Mouse (Mus musculus): ENCODE results near the gene Gm20662.

Gene Gm20662

DNA sequence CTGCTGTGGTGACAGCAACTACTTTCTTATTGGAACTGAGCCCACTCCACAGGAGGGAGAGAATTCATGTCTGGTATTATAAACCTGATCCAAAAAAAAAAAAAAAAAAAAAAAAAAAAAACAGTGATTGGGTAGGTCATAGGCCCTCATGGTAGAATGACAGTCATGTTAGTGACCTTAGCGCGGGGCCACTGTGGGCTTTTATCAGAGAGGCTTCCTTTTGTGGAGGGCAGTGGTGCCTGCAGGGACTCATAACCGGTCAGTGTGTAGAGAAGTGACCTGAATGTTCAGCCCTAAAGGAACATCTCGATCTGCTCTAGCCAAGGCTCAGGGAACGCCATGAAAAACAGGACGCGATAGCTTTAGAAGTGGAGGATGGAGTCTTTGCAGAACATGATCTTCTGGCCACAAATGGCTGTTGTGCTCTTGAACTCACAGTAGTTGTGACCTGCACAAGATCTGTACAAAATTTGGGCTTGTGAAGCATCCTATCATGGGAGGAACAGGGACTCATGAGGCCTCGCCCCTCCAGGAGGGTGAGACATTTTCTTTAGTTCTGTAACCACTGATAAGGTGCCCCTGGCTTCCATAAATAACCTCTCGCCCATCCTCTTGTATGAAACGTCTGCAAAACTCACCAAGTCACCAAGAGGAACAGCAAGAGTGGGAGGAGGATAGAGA is 21.5 kb upstream of the Gm20662 start:
- DNase-seq (ENCODE audit: low spot score in 2 of 2), result no peak

DNA sequence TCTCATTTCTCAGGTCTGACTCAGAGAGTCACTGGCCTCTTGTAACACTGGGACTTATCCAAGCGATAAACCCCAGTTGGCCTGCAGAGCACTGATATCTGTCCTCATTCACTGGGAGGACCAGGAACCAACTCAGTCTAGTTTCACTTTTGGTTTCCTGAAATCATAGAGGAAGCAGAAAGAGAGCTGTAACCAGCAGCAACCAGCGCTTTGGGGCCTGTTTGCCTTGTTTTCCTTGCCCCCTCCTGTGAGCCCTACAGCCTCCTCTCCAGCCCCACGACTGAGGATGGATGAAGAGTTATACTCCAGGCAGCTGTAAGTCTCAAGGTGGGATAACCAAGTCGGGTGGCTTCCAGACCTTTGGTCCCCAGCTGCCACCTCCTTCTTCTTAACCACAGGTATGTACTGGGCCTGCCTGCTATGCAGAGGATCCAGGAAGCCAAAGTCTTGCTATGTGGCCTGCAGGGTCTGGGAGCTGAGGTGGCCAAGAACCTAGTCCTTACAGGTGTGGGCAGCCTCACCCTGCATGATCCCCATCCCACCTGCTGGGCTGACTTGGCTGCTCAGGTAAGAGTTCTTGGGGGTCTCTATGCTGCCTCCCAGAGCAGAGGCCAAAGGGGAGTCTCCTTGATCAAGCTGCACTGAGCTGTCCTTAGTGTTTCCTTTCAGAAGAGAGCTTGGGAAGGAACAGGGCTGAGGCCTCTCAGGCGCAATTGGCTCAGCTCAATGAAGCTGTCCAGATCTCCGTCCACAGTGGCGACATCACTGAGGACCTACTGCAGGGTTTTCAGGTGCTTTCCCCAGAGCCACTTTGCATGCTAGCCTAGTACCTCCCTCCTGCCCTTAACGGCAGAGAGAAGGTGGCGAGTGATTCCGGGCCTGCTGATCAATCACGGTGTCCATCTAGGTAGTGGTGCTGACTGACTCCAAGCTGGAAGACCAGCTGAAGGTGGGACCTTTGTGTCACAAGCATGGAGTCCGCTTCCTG is 20.5 kb upstream of the Gm20662 start, which contains the start of gene Uba7:
Gene Uba7, plus strand, starts transcription at position 107 of the 988 bp plus-strand sequence.
- DNase-seq (ENCODE audit: low spot score in 2 of 2), result no peak

DNA sequence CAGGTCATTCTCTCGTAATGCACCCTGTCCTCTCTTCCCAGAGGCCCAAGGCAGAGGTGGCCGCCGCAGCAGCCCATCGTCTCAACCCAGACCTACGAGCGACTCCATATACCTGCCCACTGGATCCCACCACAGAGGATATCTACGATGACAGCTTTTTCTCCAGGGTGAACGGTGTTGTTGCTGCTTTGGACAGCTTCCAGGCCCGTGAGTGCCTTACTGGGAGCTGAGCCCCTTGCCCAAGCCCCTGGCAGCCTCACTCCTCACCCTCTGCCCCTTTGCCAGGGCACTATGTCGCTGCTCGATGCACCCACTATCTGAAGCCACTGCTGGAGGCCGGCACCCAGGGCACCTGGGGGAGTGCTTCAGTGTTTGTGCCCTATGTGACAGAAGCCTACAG is 17.3 kb upstream of the Gm20662 start:
- DNase-seq (ENCODE audit: low spot score in 2 of 2), result no peak

DNA sequence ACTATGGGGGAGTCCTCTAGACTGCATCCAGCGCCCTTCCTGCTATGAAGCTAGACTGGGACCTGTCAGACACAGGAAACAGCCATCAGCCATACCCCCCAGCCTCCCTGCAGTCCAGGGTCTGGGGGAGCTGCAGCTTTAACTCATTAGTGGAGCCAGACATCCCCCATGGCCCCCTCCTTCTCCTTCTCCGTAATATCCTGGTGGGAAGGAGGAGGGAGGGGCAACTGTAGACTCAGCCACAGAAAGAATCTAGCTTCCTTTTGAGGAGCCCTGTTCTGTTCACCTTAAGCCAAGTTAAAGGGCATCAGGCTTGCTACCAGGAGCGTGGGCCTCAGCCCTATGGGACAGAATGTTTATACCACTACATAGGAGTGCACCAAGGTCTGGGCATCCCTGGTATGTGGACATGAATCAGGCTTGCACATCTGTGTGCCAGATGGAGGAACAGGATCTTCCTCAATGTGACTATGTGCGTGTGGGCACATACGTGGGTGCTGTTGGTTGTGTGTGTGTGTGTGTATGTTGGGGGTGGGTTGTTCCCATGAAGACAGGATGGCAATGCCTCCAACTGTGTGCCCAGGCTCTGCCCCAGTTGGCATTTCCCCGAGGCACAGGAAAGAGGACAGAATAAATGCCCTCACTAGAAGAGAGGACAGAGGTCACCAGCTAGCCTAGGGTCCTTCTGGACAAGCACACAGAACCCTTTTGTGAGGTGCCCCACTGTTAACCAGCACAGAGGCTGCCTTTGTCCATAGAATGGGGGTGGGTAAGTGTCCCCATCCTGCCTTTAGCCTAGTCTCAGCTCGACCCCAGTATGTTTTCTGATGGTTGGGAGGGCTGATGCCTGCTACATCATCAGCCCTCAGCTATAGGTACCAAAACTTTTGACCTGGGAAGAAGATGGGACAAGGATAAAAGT is 14.2 kb upstream of the Gm20662 start:
- no peak for DNase-seq (ENCODE audit: low spot score in 2 of 2)

DNA sequence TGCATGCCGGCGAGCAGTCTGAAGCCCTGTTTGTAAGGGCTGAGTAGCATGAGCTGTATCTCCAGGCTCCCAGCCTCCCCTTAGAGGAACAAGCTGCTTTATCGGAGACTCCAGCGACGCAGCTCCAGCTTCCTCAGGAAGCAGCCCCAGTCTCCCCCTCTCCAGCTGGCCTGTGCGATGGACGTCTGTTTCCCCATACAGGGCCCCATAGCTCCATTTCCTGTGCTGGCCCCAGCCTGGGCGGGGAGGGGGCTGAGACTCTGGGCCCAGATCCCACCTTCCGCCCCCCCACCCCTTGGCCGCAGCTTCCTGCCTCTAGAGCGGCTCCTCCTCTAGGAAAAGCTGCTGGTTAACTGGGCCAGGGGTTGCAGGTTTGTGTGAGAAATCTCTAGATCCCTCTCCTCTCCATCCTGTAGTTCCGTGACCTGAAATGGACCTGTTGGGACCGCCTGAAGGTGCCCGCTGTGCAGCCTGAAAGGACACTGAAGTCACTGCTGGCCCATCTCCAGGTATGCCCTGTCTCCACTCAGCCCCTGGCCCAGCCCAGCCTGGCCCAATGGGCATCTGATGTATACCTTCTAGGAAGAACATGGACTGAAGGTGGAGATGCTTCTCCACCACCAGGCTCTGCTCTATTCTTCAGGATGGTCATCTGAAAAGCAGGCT is 13.3 kb upstream of the Gm20662 start, which contains the start of gene Gm20661:
Gene Gm20661, plus strand, starts transcription at position 378 of the 666 bp plus-strand sequence.
- DNase-seq (ENCODE audit: low spot score in 2 of 2), result peak; percentile 76 to 77

DNA sequence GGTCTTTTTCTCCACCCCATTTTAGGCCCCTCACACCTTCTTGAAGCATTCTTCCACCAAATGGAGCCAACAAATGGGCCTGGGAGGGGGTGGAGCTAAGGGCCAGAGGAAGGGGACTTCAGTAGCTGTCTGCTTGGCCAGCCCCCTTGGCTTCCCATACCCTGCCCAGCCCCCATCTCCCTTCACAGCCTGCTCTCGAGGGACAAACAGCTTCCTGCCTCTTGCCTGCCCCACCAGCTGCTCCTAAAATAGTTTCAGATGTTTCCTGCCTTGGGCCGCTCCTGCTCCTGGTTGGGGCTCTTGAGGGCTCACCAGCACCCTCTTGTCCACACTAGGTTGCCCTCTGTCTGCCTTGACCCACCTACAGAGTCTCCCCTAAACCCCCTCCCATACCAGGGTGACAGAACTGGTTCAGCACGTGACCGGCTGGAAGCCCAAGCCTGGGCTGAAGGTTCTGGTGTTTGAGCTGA is 12.7 kb upstream of the Gm20662 start:
- DNase-seq (ENCODE audit: low spot score in 2 of 2), result peak; percentile 79 to 80

DNA sequence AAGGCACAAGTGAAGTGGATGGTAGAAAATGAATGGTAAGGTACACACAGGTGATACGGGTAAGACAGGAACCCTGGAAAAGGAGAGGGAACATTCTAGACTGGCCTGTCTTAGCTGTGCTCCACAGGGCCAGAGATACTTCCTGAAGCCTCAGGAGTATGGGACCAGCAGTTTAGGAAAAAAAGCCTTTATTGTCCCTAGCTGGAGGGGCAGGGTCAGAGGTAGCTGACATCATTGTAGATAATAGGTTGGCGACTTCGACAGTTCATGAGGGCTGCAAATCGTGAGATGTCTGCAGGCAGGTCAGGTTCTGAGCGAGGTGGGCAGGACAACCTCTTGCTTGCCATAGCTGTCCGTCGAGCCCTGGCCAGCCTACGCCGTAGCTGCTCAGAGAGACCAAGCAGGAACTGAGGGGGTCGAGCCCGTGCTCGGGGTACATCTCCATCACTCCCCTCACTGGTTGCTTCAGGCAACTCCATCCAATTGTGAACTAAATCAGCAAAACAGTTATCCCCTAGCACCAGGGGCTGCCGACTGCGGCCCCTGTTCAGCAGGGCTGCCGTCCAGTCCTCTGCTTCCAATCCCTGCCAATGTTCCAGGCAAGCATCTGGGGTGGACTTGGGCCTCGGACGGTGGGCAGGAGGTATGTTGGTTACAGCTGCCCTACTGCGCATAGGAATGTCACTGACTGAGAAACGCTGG is 11.9 kb upstream of the Gm20662 start:
- DNase-seq (ENCODE audit: low spot score in 2 of 2), result no peak

DNA sequence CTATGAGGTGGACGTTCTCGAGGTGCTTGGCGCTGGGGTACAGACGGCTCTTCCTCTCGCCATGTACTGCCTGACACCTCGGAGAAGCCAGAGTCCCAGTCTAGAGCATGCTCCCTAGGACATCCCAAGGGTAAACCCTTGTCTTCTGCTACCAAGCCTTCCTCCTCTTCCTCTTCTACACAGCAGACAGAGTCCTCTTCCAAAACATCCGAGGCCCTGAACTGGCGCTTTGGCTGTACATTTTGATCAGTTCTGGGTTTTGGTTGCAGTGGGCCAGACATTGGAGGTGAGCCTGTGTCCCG is 11.4 kb upstream of the Gm20662 start:
- DNase-seq (ENCODE audit: low spot score in 2 of 2), result no peak

DNA sequence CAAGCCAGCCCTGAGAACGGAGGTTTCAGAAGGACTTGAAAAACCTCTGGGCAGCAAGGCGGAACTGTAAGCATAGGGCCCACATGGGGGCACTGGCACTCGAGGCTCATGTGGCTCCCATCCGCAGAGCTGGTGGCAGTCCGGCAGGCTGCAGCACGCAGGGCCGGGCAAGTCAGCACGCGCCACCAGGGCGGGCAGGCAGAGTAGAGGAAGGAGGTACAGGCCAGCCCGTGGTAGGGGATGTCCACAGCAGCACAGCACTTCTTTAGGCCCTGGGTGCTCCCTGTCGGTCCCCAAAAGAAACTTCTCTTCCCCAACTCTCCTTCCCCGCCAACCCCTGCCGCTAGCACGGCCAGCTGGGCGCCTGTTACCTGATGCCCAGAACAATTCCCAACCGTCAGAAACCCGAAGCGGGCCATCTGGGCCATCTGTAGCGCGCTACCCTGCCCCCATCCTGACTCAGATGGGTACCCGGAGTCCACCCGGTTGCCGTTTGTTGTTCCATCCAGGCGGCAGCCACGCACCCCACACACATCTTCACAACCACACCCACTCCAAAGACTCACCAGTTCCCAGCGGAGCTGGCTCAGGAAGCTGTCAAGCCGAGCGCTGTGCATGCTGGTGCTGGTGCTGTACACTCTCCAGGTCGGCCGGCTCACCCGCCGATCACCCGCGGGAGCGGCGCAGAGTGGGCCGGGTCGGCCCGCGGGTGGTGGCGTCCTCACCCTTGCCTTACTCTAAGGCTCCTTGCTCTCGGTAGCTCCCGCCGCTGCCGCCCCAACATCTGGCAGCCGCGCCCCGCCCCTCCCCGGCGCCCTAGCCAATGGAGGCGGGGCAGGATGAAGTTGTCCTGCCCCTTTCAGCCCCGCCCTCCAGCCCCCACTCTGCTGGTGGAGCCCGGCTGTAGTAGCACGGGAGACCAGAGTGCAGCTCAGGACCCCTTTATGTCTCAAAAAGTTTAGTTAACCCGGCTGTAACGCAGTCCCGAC is 10.7 kb upstream of the Gm20662 start, which contains the start of gene Inka1:
Gene Inka1, minus strand, starts transcription at position 749 of the 989 bp plus-strand sequence.
- peak; percentile 81 to 83 for DNase-seq (ENCODE audit: low spot score in 2 of 2)

DNA sequence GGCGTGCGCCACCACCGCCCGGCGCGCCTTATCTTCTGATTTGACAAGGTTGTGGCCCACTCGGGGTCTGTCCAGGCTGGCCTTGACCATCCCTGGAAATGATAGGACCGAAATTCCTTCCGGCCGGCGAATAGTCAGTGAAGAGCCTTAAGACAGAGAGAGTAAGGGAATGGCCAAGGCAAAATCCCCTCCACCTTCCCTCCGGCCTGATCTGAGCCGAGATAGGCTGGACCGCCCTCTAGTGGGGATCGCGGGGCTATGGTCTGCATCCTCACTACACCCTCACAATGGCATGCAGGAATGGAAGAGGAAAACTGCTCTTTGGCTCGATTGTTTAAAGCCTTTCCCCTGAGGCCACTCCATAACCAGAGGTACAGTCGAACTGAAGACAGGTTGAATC is 9.8 kb upstream of the Gm20662 start:
- DNase-seq (ENCODE audit: low spot score in 2 of 2), result peak; percentile 77 to 86

DNA sequence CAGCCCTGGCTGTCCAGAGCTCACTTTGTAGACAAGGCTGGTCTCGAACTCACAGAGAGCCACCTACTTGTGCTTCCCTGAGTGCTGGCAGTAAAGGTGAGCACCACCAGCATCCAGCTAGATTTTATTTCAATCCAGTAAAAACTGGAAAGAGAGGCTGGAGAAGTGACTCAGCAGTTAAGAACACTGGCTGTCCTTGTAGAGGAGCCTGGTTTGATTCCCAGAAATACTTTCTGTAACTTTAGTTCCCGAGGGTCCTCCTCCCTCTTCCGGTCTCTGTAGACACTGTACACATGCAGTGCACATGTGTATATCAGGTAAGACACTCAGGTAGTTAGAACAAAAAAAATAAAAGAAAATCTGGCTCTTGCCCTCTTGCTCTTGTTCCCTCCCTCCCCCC is 8.2 kb upstream of the Gm20662 start:
- DNase-seq (ENCODE audit: low spot score in 2 of 2), result no peak

DNA sequence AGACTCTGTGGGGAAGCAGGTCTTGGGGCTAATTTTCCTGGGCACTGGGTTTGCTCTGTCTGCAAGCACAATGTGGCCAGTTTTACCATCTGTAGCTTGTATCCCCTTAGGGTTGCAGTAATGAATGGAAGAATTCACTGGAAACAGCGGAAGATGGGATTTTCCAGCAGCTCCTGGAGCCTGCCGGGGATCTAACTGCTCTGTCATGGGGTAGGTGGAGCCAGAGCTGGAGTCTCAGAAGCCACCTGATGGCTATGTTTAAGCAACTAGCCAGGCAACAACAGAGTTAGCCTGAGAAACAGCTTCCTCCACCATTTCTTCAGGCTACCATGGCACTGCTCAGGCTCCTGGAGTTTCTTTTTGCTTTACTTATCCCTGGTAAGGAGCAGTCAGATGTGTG is 4.0 kb upstream of the Gm20662 start, which contains the start of gene Cdhr4:
Gene Cdhr4, plus strand, starts transcription at position 301 of the 400 bp plus-strand sequence.
- no peak for DNase-seq (ENCODE audit: low spot score in 2 of 2)

DNA sequence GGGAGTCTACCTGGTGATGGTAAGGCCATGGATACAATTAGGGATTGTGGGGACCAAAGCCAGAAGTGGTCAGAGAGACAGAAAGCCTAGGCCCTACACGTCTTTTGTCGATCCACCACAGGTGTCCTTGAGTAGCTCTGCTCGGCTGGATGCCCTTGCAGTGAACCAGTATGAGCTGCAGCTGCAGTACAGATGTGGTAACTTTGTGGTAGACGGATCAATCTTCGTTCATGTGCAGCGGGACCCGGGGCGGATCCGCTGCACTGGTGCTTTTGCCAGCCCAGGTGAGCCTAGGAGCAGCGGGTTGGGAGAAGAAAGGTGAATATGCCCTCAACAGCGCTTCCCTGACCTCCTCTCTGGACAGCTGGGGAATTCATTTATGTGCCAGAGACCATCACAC is 3.1 kb upstream of the Gm20662 start:
- DNase-seq (ENCODE audit: low spot score in 2 of 2), result no peak

DNA sequence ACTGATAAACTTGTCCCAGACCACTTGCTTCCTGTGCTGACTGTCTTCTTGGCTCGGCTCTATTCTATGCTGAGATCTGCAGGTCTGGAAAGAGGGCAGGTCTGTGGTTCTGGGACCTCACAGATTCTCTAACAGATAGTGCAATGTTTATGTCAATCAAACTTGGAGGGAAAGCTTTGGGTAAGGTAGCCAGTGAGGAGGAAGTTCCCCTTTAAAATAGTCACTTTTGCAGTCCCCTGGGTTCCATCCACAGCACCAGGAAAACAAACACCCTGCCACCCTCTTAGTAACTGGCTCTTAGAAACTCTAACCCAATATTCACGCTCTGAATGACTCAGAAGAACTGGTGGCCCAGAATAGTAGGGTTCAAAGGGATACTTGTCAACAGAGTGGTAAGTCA is 1.7 kb upstream of the Gm20662 start:
- no peak for DNase-seq (ENCODE audit: low spot score in 2 of 2)

DNA sequence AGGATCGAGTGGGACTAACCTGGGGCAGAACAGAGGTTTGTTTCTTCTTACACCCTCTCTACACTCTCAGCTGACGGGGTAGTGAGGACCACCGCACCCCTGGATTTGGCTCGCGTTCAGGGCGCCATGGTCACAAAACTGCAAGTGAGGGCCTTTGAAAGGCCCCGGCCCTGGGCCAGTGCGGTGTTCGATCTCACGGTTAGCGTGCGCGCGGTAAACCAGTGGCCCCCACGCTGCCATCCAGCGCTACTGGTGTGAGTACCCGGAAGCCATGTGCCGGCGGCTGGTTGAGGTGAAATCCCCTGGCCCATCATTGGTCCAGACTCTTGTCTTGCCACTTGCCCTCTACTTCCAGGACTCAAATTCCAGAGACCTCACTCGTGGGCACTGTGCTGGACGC is 636 bp upstream of the Gm20662 start:
- DNase-seq (ENCODE audit: low spot score in 2 of 2), result no peak

DNA sequence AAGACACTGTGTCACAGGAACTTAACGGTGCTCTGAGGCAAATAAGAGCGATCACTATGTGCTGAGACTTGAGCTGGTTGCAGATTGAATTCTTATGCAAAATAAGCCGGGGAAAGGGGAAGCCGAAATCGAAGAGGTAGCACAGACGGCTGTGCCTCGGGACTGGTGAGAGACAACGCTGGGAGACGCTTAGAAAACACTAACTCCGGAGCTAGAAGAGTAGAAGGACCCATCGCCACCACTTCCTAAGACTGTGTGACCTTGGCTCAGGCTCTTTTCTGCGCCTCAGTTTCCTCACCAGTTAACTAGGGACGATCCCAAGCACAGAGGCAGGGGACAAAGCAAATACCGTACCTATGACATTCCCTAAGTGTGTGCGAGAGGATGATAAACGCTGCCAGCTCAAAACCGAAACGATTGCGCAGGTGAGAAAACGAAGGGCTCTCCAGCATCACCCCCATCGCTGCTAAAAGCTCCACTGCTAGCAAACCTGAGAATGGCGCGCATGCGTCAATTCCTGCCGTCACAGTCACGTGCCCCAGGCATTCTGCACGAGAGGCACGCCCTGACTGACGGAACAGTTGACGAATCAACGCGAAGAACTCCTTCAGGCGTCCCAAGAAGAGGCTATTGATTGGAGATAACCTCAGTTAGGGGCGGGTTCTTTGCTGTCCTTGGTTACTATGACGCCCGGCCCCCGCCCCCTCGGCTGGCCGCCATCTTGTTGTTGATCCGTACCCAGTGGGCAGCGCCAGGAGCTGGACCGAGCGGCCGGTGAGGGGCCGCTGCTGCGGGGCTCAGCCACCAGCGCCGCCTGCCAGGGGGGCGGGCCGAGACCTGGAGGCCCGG is 6.0 kb downstream of the Gm20662 start, which contains the start of gene Ip6k1:
Gene Ip6k1, plus strand, starts transcription at position 580 of the 849 bp plus-strand sequence.
- peak; percentile 100 for DNase-seq (ENCODE audit: low spot score in 2 of 2)

DNA sequence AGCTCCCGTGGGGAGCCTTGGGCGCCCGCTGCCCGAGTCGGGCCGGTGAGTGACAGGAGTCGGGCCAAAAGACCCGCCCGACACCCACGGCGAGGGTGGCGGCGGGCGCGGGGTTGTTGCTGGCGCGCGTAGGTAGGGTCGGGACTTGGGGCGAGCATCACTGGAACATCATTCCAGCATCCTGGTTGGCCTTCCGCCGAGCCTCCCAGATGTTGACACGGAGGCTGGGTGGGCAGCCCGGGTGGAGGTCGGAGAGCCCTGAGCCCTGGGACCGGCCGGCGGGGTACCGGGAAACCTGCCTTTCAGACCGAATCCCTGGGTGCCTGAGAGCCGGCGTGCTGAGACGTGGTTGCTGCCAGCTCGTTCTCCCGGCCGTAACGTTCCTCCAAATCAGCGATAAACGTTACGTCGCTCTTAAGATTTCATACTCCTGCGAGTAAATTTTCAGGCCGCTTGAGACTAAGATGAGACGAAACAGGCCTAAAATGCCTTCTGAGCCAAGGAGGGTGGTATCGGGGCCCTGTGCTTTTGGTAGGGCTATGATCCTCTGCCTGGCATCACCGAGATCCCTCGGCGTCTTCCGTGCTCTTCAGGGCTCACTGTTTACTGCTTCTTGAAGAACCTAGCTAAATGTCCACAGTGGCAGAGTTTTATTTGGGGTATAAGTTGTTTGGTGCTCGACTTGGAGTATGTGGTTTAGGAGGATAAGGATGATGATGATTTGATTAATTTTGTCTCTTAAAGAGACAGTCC is 6.8 kb downstream of the Gm20662 start:
- peak in 1 of 2 experiments; percentile 61 for DNase-seq (ENCODE audit: low spot score in 2 of 2)
